Mouse (Mus musculus): ENCODE results near the gene Hpse2.

DNA sequence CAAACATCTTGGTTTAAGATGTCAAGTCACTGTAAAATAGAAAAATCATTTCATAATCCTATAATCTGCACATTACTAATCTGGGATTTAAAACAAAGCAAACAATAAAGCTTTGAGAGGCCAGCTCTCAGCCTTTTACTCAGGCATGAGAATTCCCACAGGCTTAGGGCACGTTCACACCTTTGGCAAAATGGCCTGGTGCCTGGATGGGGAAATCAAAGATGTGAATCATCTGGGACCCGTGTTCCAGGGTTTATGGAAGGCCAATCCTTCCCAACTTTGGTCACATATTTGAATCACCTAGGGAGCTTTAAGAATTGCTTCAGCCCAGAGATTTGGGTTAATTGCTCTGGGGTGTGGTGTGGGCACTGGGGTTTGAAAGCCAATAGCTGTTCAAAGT lies 590.3 kb downstream of the Hpse2 start:
- TF ChIP-seq CTCF (IDR thresholded peaks at IDR 0.05; ENCODE audit: extremely low read depth, insufficient read depth, insufficient read length, insufficient replicate concordance) = no peak
- no peak for TF ChIP-seq POLR2A (IDR thresholded peaks at IDR 0.05; ENCODE audit: low read depth, low read length)
